Mouse (Mus musculus) midbrain, embryonic 16.5 days (tissue): ENCODE measurements around the gene Krt78. TPM values are rescaled to one million over a fixed set of nuclear protein-coding genes. Genes with fewer than 3 reads are reported as not detected.

Source experiments
- ATAC-seq: fragments of 200-750 bp; cut with Nextera tagmentation; 2 replicates; pipeline ENCODE4 v1.8.0; 2017; ENCODE audit warnings: moderate TSS enrichment
- H3K27ac ChIP-seq: fragments of 300-500 bp; sonication (generic); 2 replicates; pipeline ENCODE4 v1.5.1; 2014; ENCODE audit warnings: mild to moderate bottlenecking, low read length, mixed read lengths
- H3K27me3 ChIP-seq: fragments of 300-500 bp; sonication (generic); 2 replicates; pipeline ENCODE4 v1.6.1; 2014; ENCODE audit warnings: low read depth, low read length, mixed read lengths; ENCODE audit not compliant: control insufficient read depth, insufficient read depth
- H3K36me3 ChIP-seq: fragments of 300-500 bp; sonication (generic); 2 replicates; pipeline ENCODE4 v1.6.1; 2014; ENCODE audit warnings: mild to moderate bottlenecking, low read length, moderate library complexity, mixed read lengths; ENCODE audit not compliant: control insufficient read depth, insufficient read depth
- H3K4me1 ChIP-seq: fragments of 300-500 bp; sonication (generic); 2 replicates; pipeline ENCODE4 v1.6.1; 2014; ENCODE audit warnings: mild to moderate bottlenecking, low read length, mixed read lengths; ENCODE audit not compliant: control insufficient read depth, insufficient read depth
- H3K4me2 ChIP-seq: fragments of 300-500 bp; sonication (generic); 2 replicates; pipeline ENCODE4 v1.6.1; 2014; ENCODE audit warnings: mild to moderate bottlenecking, low read length, mixed read lengths
- H3K4me3 ChIP-seq: fragments of 300-500 bp; sonication (generic); 2 replicates; pipeline ENCODE4 v1.5.1; 2014; ENCODE audit warnings: low read depth, mild to moderate bottlenecking, low read length, moderate library complexity, mixed read lengths
- H3K9ac ChIP-seq: fragments of 300-500 bp; sonication (generic); 2 replicates; pipeline ENCODE4 v1.6.1; 2014; ENCODE audit warnings: low read depth, low read length, mixed read lengths
- H3K9me3 ChIP-seq: fragments of 300-500 bp; sonication (generic); replicated peaks from 2 replicates; pipeline ENCODE4 v1.6.1; 2014; ENCODE audit warnings: mild to moderate bottlenecking, low read length, mixed read lengths; ENCODE audit not compliant: control insufficient read depth, poor library complexity, severe bottlenecking
- WGBS: fragments of 180-500 bp; shearing (Covaris S2); extraction: QIAGEN DNeasy Blood & Tissue Kit; methylation state at CpG from one replicate; pipeline ENCODE4 v1.1.7; 2014; 5-methylcytosine and 5-hydroxymethylcytosine counted together
- polyA plus RNA-seq: library from polyadenylated mRNA; unstranded; fragments of >200 nt; fragmentation: Nextera tagmentation; extraction: Ambion mirVana; gene quantifications from 2 replicates; pipeline ENCODE4 v1.2.1, GENCODE M21; 2015

The Krt78 gene
- polyA plus RNA-seq, 1 experiment from 2014 or later, result not detected

GRCm38 (mm10) chr15:101945430-101945829 is 8.7 kb downstream of the Krt78 start:
- no peaks in the 10 kb centered on the region for H3K27me3 ChIP-seq
- no peak for ATAC-seq

GRCm38 (mm10) chr15:101941948-101942347 is 12.1 kb downstream of the Krt78 start:
- H3K4me3 ChIP-seq, result no peak overlapping the region
- no peak overlapping the region for H3K9ac ChIP-seq
- no peaks in the 10 kb centered on the region for H3K27me3 ChIP-seq
- WGBS, result 77% methylated on average over 8 of the region's 8 CpGs
- H3K4me1 ChIP-seq, result no peaks in the 10 kb centered on the region
- no peaks in the 10 kb centered on the region for H3K9me3 ChIP-seq
- no peak overlapping the region for H3K4me2 ChIP-seq
- no peak overlapping the region for H3K27ac ChIP-seq
- H3K36me3 ChIP-seq, result no peaks in the 10 kb centered on the region
- no peak for ATAC-seq

More at GRCm38 (mm10) chr15:101945430-101945829, 8.7 kb downstream of the Krt78 start:
- H3K4me2 ChIP-seq, result no peak overlapping the region
- no peak overlapping the region for H3K27ac ChIP-seq
- no peaks in the 10 kb centered on the region for H3K36me3 ChIP-seq
- no peak overlapping the region for H3K9ac ChIP-seq
- WGBS, result 92% methylated on average over 1 of the region's 1 CpGs
- H3K4me3 ChIP-seq, result no peak overlapping the region
- no peaks in the 10 kb centered on the region for H3K9me3 ChIP-seq
- no peaks in the 10 kb centered on the region for H3K4me1 ChIP-seq

- Histone ChIP-seq H3K4me1 (no peaks in the 10 kb centered on the region), H3K9ac (no peak within 1 kb of the TSS), H3K4me2 (no peak within 1 kb of the TSS), H3K36me3 (no peaks in the 10 kb centered on the region), H3K9me3 (no peaks in the 10 kb centered on the region), H3K27me3 (no peaks in the 10 kb centered on the region), H3K27ac (no peak within 1 kb of the TSS), H3K4me3 (no peak within 1 kb of the TSS)
- ATAC-seq, result no peak
- WGBS, result 62% methylated on average over 6 of the region's 6 CpGs
Observed at GRCm38 (mm10) chr15:101940274-101940829, 13.7 kb downstream of the Krt78 start, which contains the start of gene Krt79. TSS of gene Krt79 (minus strand) at chr15:101940324.

GRCm38 (mm10) chr15:101938600-101939308 is 15.3 kb downstream of the Krt78 start:
- WGBS, result 84% methylated on average over 9 of the region's 9 CpGs
- ATAC-seq, result no peak
- H3K9me3 ChIP-seq, result no peaks in the 10 kb centered on the region

GRCm38 (mm10) chr15:101933024-101933423 is 21.1 kb downstream of the Krt78 start:
- H3K4me2 ChIP-seq, result no peak overlapping the region
- no peaks in the 10 kb centered on the region for H3K9me3 ChIP-seq
- H3K4me1 ChIP-seq, result peaks cover 4% of the 10 kb centered on the region; the same call in 1 of the 2 replicates
- H3K4me3 ChIP-seq, result no peak overlapping the region
- H3K27me3 ChIP-seq, result peaks cover 3% of the 10 kb centered on the region; the same call in 1 of the 2 replicates
- no peaks in the 10 kb centered on the region for H3K36me3 ChIP-seq
- WGBS, result 87% methylated on average over 6 of the region's 6 CpGs
- H3K27ac ChIP-seq, result no peak overlapping the region
- no peak for ATAC-seq
- H3K9ac ChIP-seq, result no peak overlapping the region

More at GRCm38 (mm10) chr15:101938600-101939308, 15.3 kb downstream of the Krt78 start:
- Histone ChIP-seq H3K27ac (no peak overlapping the region), H3K36me3 (no peaks in the 10 kb centered on the region), H3K9ac (no peak overlapping the region), H3K27me3 (no peaks in the 10 kb centered on the region), H3K4me3 (no peak overlapping the region), H3K4me2 (no peak overlapping the region), H3K4me1 (no peaks in the 10 kb centered on the region)

GRCm38 (mm10) chr15:101929666-101930065 is 24.4 kb downstream of the Krt78 start:
- no peak overlapping the region for H3K27ac ChIP-seq
- WGBS, result 8% methylated on average over 17 of the region's 17 CpGs
- no peaks in the 10 kb centered on the region for H3K36me3 ChIP-seq
- no peak for ATAC-seq
- no peak overlapping the region for H3K4me3 ChIP-seq
- H3K27me3 ChIP-seq, result peaks cover 3% of the 10 kb centered on the region; the same call in 1 of the 2 replicates
- peaks cover 4% of the 10 kb centered on the region; the same call in 1 of the 2 replicates for H3K4me1 ChIP-seq
- H3K4me2 ChIP-seq, result peak overlapping the region; percentile 41
- H3K9ac ChIP-seq, result no peak overlapping the region
- no peaks in the 10 kb centered on the region for H3K9me3 ChIP-seq

- ATAC-seq, result no peak
- H3K27me3 ChIP-seq, result peaks cover 3% of the 10 kb centered on the region; the same call in 1 of the 2 replicates
- no peak overlapping the region for H3K4me2 ChIP-seq
- H3K4me1 ChIP-seq, result peaks cover 4% of the 10 kb centered on the region; the same call in 1 of the 2 replicates
- no peak overlapping the region for H3K27ac ChIP-seq
- H3K36me3 ChIP-seq, result no peaks in the 10 kb centered on the region
- H3K4me3 ChIP-seq, result no peak overlapping the region
- H3K9me3 ChIP-seq, result no peaks in the 10 kb centered on the region
- WGBS, result 26% methylated on average over 9 of the region's 9 CpGs
- no peak overlapping the region for H3K9ac ChIP-seq
Observed at GRCm38 (mm10) chr15:101929087-101929486, 25.0 kb downstream of the Krt78 start.

GRCm38 (mm10) chr15:101927340-101928080 is 26.6 kb downstream of the Krt78 start:
- H3K4me1 ChIP-seq, result peaks cover 4% of the 10 kb centered on the region; the same call in 1 of the 2 replicates
- ATAC-seq, result no peak
- H3K4me3 ChIP-seq, result no peak overlapping the region
- no peak overlapping the region for H3K27ac ChIP-seq
- peaks cover 3% of the 10 kb centered on the region; the same call in 1 of the 2 replicates for H3K27me3 ChIP-seq
- H3K4me2 ChIP-seq, result no peak overlapping the region
- no peaks in the 10 kb centered on the region for H3K9me3 ChIP-seq
- no peaks in the 10 kb centered on the region for H3K36me3 ChIP-seq
- no peak overlapping the region for H3K9ac ChIP-seq
- 55% methylated on average over 12 of the region's 12 CpGs for WGBS
